Mouse (Mus musculus): ENCODE data around the gene Dtx3. TPM values are rescaled to one million over a fixed set of nuclear protein-coding genes. Genes with fewer than 3 reads are reported as not detected.

Gene Dtx3
- 100 to 1,000 TPM; 210 to 243 TPM for total RNA-seq (2021)

GRCm38 (mm10) chr10:127195328-127196129 is at the start of gene Dtx3:
Dtx3 (minus strand) TSS chr10:127195728.
- no peak for DNase-seq (ENCODE audit: extremely low spot score in 1 of 2, low spot score in 1 of 2)

GRCm38 (mm10) chr10:127238241-127238824 is 42.8 kb upstream of the Dtx3 start:
- DNase-seq (ENCODE audit: extremely low spot score in 1 of 2, low spot score in 1 of 2): no peak

- DNase-seq (ENCODE audit: extremely low spot score in 1 of 2, low spot score in 1 of 2): no peak
These were observed 41.0 kb upstream of the Dtx3 start for GRCm38 (mm10) chr10:127236541-127236940.

- no peak for DNase-seq (ENCODE audit: extremely low spot score in 1 of 2, low spot score in 1 of 2)
These were observed 37.6 kb upstream of the Dtx3 start for GRCm38 (mm10) chr10:127233141-127233540.

GRCm38 (mm10) chr10:127231741-127232140 is 36.2 kb upstream of the Dtx3 start:
- no peak for DNase-seq (ENCODE audit: extremely low spot score in 1 of 2, low spot score in 1 of 2)

GRCm38 (mm10) chr10:127230693-127231092 is 35.2 kb upstream of the Dtx3 start:
- no peak for DNase-seq (ENCODE audit: extremely low spot score in 1 of 2, low spot score in 1 of 2)

GRCm38 (mm10) chr10:127228897-127229296 is 33.4 kb upstream of the Dtx3 start:
- DNase-seq (ENCODE audit: extremely low spot score in 1 of 2, low spot score in 1 of 2): peak in 1 of 2 experiments; percentile 29

GRCm38 (mm10) chr10:127227163-127227562 is 31.6 kb upstream of the Dtx3 start:
- DNase-seq (ENCODE audit: extremely low spot score in 1 of 2, low spot score in 1 of 2): no peak

GRCm38 (mm10) chr10:127226318-127226895 is 30.9 kb upstream of the Dtx3 start:
- no peak for DNase-seq (ENCODE audit: extremely low spot score in 1 of 2, low spot score in 1 of 2)

- DNase-seq (ENCODE audit: extremely low spot score in 1 of 2, low spot score in 1 of 2): no peak
These were observed 30.2 kb upstream of the Dtx3 start for GRCm38 (mm10) chr10:127225732-127226131.

GRCm38 (mm10) chr10:127225213-127225612 is 29.7 kb upstream of the Dtx3 start:
- no peak for DNase-seq (ENCODE audit: extremely low spot score in 1 of 2, low spot score in 1 of 2)

GRCm38 (mm10) chr10:127218339-127218738 is 22.8 kb upstream of the Dtx3 start:
- DNase-seq (ENCODE audit: extremely low spot score in 1 of 2, low spot score in 1 of 2): no peak

- no peak for DNase-seq (ENCODE audit: extremely low spot score in 1 of 2, low spot score in 1 of 2)
These were observed 21.6 kb upstream of the Dtx3 start for GRCm38 (mm10) chr10:127217177-127217576.

GRCm38 (mm10) chr10:127216456-127216855 is 20.9 kb upstream of the Dtx3 start:
- DNase-seq (ENCODE audit: extremely low spot score in 1 of 2, low spot score in 1 of 2): no peak

- no peak for DNase-seq (ENCODE audit: extremely low spot score in 1 of 2, low spot score in 1 of 2)
These were observed 18.9 kb upstream of the Dtx3 start for GRCm38 (mm10) chr10:127214422-127214803.

- DNase-seq (ENCODE audit: extremely low spot score in 1 of 2, low spot score in 1 of 2): no peak
These were observed 18.3 kb upstream of the Dtx3 start for GRCm38 (mm10) chr10:127213704-127214421.

GRCm38 (mm10) chr10:127213272-127213671 is 17.7 kb upstream of the Dtx3 start:
- no peak for DNase-seq (ENCODE audit: extremely low spot score in 1 of 2, low spot score in 1 of 2)

GRCm38 (mm10) chr10:127211414-127211854 is 15.9 kb upstream of the Dtx3 start, which contains the start of gene Pip4k2c:
Pip4k2c (minus strand) TSS chr10:127211585.
- DNase-seq (ENCODE audit: extremely low spot score in 1 of 2, low spot score in 1 of 2): peak; percentile 76 to 88

- no peak for DNase-seq (ENCODE audit: extremely low spot score in 1 of 2, low spot score in 1 of 2)
These were observed 15.5 kb upstream of the Dtx3 start for GRCm38 (mm10) chr10:127210961-127211405.

- DNase-seq (ENCODE audit: extremely low spot score in 1 of 2, low spot score in 1 of 2): no peak
These were observed 14.5 kb upstream of the Dtx3 start for GRCm38 (mm10) chr10:127209928-127210570.
